22 mouse cellular contexts compared by ENCODE assay signal in the genomic region with DNA sequence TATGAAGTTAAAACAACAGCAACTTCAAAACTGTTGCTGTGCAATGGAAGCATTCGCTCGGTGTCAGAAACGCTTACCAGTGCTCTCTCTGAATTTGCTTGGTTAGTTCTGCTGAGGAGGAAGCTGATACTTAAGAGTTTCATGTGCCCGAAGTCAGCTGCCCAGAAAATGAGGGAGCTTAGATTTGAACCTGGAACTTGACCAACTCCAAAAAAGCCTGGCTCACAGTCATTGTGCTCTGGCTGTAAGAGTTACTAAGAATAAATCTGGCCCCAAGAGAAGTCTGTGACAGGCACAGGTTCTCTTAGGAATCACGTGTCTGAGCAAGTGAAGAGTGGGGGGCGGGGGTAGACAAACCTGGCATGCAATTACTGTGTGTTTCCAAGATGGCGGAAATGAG. TPM values are rescaled to one million over a fixed set of nuclear protein-coding genes. Genes with fewer than 3 reads are reported as not detected.
DNase-seq lines count a peak whose midpoint lies in the region; ATAC-seq lines count a peak whose summit lies in the region.
"Had no signal": no experiment of that assay in that cellular context is flagged by ENCODE, and none has a peak within 500 bp of the region (broad histone marks: within the 10 kb centered on the region; RNA-seq: fewer than 3 reads in every experiment).

No protein-coding gene starts in this region.

- H3K4me3 ChIP-seq in macrophage (ENCODE audit: inconsistent target) = no peak overlapping the region
- H3K4me3 ChIP-seq in forebrain, embryonic 12.5 days (replicated peaks) = no peak overlapping the region
- H3K4me3 ChIP-seq: embryonic facial prominence, embryonic 12.5 days; forebrain, embryonic 13.5 days; heart, embryonic 13.5 days; hindbrain, embryonic 12.5 days had no signal

- peaks cover 51% of the 10 kb centered on the region for H3K27me3 ChIP-seq in forebrain, embryonic 12.5 days
- H3K27me3 ChIP-seq: embryonic facial prominence, embryonic 12.5 days; heart, embryonic 13.5 days; Patski had no signal

- H3K4me1 ChIP-seq in forebrain, embryonic 12.5 days = peaks cover 13% of the 10 kb centered on the region

- peak; percentile 42 for DNase-seq in gastrocnemius, postnatal 25 days
- no peak for DNase-seq in gastrocnemius, postnatal 14 days
- DNase-seq in 3T3-L1 (ENCODE audit: low read depth, low spot score) (peak; percentile 34), NIH3T3 (ENCODE audit: low read depth) (peak; percentile 47)
- no peak for DNase-seq in embryo, embryonic 10.5 days (ENCODE audit: low spot score)
- DNase-seq: adrenal gland, adult 2 months; adrenal gland, postnatal 25 days; cerebellum, adult 2 months; cerebellum, postnatal 10 days; forebrain, postnatal 0 days; heart, postnatal 4 days; kidney, adult 8-10 months had no signal

- no peak overlapping the region for H3K4me2 ChIP-seq in forebrain, embryonic 12.5 days
- H3K4me2 ChIP-seq: embryonic facial prominence, embryonic 12.5 days; forebrain, embryonic 13.5 days; heart, embryonic 13.5 days; hindbrain, embryonic 12.5 days had no signal

- no peaks in the 10 kb centered on the region for H3K36me3 ChIP-seq in macrophage (ENCODE audit: inconsistent target)
- no peaks in the 10 kb centered on the region for H3K36me3 ChIP-seq in forebrain, embryonic 12.5 days (replicated peaks)
- H3K36me3 ChIP-seq: embryonic facial prominence, embryonic 12.5 days; heart, embryonic 13.5 days; hindbrain, embryonic 12.5 days had no signal

- H3K9ac ChIP-seq in forebrain, embryonic 12.5 days = no peak overlapping the region
- H3K9ac ChIP-seq: embryonic facial prominence, embryonic 12.5 days; forebrain, embryonic 13.5 days; forebrain, postnatal 0 days; heart, embryonic 13.5 days; hindbrain, embryonic 12.5 days had no signal

- intact Hi-C loops in gastrocnemius, postnatal 14 days (cut with DNase I; ENCODE audit: low total_unique reads) = no loop called here

- H3K27ac ChIP-seq in macrophage = peak overlapping the region; percentile 93
- no peak overlapping the region for H3K27ac ChIP-seq in forebrain, embryonic 12.5 days
- H3K27ac ChIP-seq: embryonic facial prominence, embryonic 12.5 days; forebrain, embryonic 13.5 days; heart, embryonic 13.5 days; hindbrain, embryonic 12.5 days had no signal

- H3K79me2 ChIP-seq in macrophage (ENCODE audit: inconsistent target) = no peaks in the 10 kb centered on the region

- WGBS in macrophage (ENCODE audit: missing documents) = 70% methylated on average over 7 of the region's 7 CpGs
- 93% methylated on average over 7 of the region's 7 CpGs for WGBS in forebrain, embryonic 12.5 days

- ATAC-seq in forebrain, embryonic 12.5 days (ENCODE audit: low FRiP score) = no peak
- ATAC-seq: forebrain, embryonic 13.5 days; forebrain, postnatal 0 days; hindbrain, embryonic 16.5 days; Patski had no signal

- no peaks in the 10 kb centered on the region for H3K9me3 ChIP-seq in forebrain, embryonic 12.5 days
- H3K9me3 ChIP-seq: embryonic facial prominence, embryonic 12.5 days; heart, embryonic 13.5 days; hindbrain, embryonic 12.5 days had no signal

RNA-seq across cellular contexts. Expression of a gene that starts 51.2 kb away (rescaled TPM):
- 1 to 10 TPM in 1 of 2 experiments, under 1 TPM in 1; 0.49 to 1.3 TPM for total RNA-seq in gastrocnemius, postnatal 25 days (2021)
- total RNA-seq in gastrocnemius, postnatal 14 days (2021) = 1 to 10 TPM; 1.6 to 2.5 TPM
- under 1 TPM in 1 of 26 experiments, not detected in 25; 0.35 TPM for total RNA-seq in macrophage (2018; cell fraction: chromatin; rRNA removed)
- under 1 TPM in 3 of 26 experiments, not detected in 23; under 0.01 to 0.04 (median 0.03) TPM for total RNA-seq in macrophage (2018; cell fraction: cytosol; rRNA removed)
- total RNA-seq in macrophage (2018; cell fraction: nucleus; rRNA removed) = under 1 TPM in 1 of 26 experiments, not detected in 25; 0.18 TPM
- not detected in 3 replicates for polyA plus RNA-seq in macrophage (2018)
- polyA plus RNA-seq in forebrain, embryonic 12.5 days (2016; fragmentation: Nextera tagmentation; extraction: Ambion mirVana) = 0.13 and 0.18 TPM in 2 replicates
- total RNA-seq: adrenal gland, adult 2 months; adrenal gland, postnatal 25 days; common myeloid progenitor, adult 5-6 weeks; heart, postnatal 4 days; MEL had no signal
- polyA plus RNA-seq: adrenal gland, adult 2 months; embryonic facial prominence, embryonic 12.5 days; Patski had no signal

Comparison
In these comparisons a context has a peak if more than half of its experiments do, and no peak if none do; other contexts are left out.
1. DNase-seq: peak in gastrocnemius, postnatal 25 days (single experiment), 3T3-L1 (single experiment) and NIH3T3 (single experiment); none in gastrocnemius, postnatal 14 days (single experiment) and embryo, embryonic 10.5 days (single experiment).